Mouse (Mus musculus) thymus, adult 2 months (tissue): ENCODE results near the gene Zc3h10.

ENCODE experiments used
- CTCF ChIP-seq: fragments of 200-500 bp; IDR thresholded peaks from 2 replicates; pipeline ENCODE4 v1.5.1; 2012; ENCODE audit warnings: mild to moderate bottlenecking, control low read depth, low read length, moderate library complexity, borderline replicate concordance; ENCODE audit not compliant: control insufficient read depth, poor library complexity, insufficient read depth; ENCODE audit errors: extremely low read depth
- POLR2A ChIP-seq: fragments of 200-500 bp; IDR thresholded peaks from 2 replicates; pipeline ENCODE4 v1.6.1; 2012; ENCODE audit warnings: mild to moderate bottlenecking, low read length, control low read depth, moderate library complexity; ENCODE audit not compliant: control insufficient read depth, poor library complexity, insufficient read depth; ENCODE audit errors: extremely low read depth

DNA sequence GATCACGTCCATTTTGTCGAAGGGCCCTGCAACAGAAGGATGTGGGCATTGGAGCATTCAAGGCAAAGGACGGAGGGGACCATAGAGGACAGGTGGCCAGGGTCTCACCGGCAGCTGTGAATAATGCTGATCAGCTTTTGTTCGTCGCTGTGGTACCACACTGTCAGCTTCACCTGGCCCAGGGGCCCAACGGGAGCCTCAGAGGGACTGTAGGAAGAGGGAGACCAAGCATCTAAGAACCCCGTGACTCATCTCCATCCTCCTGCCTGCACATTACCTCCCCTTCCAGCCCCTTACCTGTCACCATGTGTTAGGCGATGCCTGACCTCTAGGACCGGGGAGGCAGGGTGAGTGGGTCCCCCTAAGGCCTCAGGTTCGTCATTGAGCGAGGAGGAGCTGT is 35.8 kb downstream of the Zc3h10 start:
- TF ChIP-seq CTCF (no peak), POLR2A (no peak)
